Mouse (Mus musculus): ENCODE data around the gene Tomm20. TPM values are rescaled to one million over a fixed set of nuclear protein-coding genes. Genes with fewer than 3 reads are reported as not detected.

The Tomm20 gene
- polyA plus RNA-seq (2014; fragmentation: Illumina TruSeq; extraction: RNeasy Lipid Tissue Mini Kit (QIAGEN cat#74804); ENCODE audit: low replicate concordance), result 56.8 TPM

GRCm38 (mm10) chr8:126945730-126946163 is at the start of gene Tomm20:
Gene Tomm20 (minus strand): TSS chr8:126945844.

GRCm38 (mm10) chr8:126970579-126971313 is 25.1 kb upstream of the Tomm20 start, which contains the start of gene Rbm34:
Gene Rbm34 (minus strand): TSS chr8:126971071.

Other genes with a start within 250 kb of the Tomm20 start
- gene Rbm34, start 25.2 kb upstream of the Tomm20 start, polyA plus RNA-seq (2014; fragmentation: Illumina TruSeq; extraction: RNeasy Lipid Tissue Mini Kit (QIAGEN cat#74804); ENCODE audit: low replicate concordance), result 34.5 TPM
- gene Pard3, start 118.0 kb upstream of the Tomm20 start, polyA plus RNA-seq (2014; fragmentation: Illumina TruSeq; extraction: RNeasy Lipid Tissue Mini Kit (QIAGEN cat#74804); ENCODE audit: low replicate concordance), result 27.1 TPM

Data from small intestine, adult 10 weeks (tissue).